Mouse (Mus musculus): ENCODE data around the gene A030005K14Rik. TPM values are rescaled to one million over a fixed set of nuclear protein-coding genes. Genes with fewer than 3 reads are reported as not detected.

A030005K14Rik gene
- polyA plus RNA-seq, 1 experiment = not detected

GRCm38 (mm10) chr1:83076190-83076917, 17.2 kb upstream of the A030005K14Rik start:
- Histone ChIP-seq H3K4me3 (ENCODE audit: insufficient read depth, low read length) (0 out of 2 replicates have a peak overlapping the region, but pooled peaks have one; percentile 1), H3K27ac (ENCODE audit: insufficient read depth, low read length) (no peak overlapping the region), H3K4me1 (ENCODE audit: control insufficient read depth, insufficient read depth, low read length) (no peaks in the 10 kb centered on the region)
- TF ChIP-seq POLR2A (IDR thresholded peaks at IDR 0.05; ENCODE audit: extremely low read depth, insufficient read depth, low read length) = no peak
- peak; percentile 66 for TF ChIP-seq CTCF (IDR thresholded peaks at IDR 0.05; ENCODE audit: extremely low read depth, insufficient read depth, low read length)

GRCm38 (mm10) chr1:83075526-83076189, 16.5 kb upstream of the A030005K14Rik start:
- TF ChIP-seq CTCF (IDR thresholded peaks at IDR 0.05; ENCODE audit: extremely low read depth, insufficient read depth, low read length) (no peak), POLR2A (IDR thresholded peaks at IDR 0.05; ENCODE audit: extremely low read depth, insufficient read depth, low read length) (no peak)
- Histone ChIP-seq H3K27ac (ENCODE audit: insufficient read depth, low read length) (no peak overlapping the region), H3K4me1 (ENCODE audit: control insufficient read depth, insufficient read depth, low read length) (no peaks in the 10 kb centered on the region), H3K4me3 (ENCODE audit: insufficient read depth, low read length) (0 out of 2 replicates have a peak overlapping the region, but pooled peaks have one; percentile 1)

GRCm38 (mm10) chr1:83067205-83067604, 8.0 kb upstream of the A030005K14Rik start:
- TF ChIP-seq POLR2A (IDR thresholded peaks at IDR 0.05; ENCODE audit: extremely low read depth, insufficient read depth, low read length) (no peak), CTCF (IDR thresholded peaks at IDR 0.05; ENCODE audit: extremely low read depth, insufficient read depth, low read length) (no peak)
- Histone ChIP-seq H3K4me1 (ENCODE audit: control insufficient read depth, insufficient read depth, low read length) (no peaks in the 10 kb centered on the region; the same call in 1 of the 2 replicates), H3K4me3 (ENCODE audit: insufficient read depth, low read length) (0 out of 2 replicates have a peak overlapping the region, but pooled peaks have one; percentile 4), H3K27ac (ENCODE audit: insufficient read depth, low read length) (no peak overlapping the region)

GRCm38 (mm10) chr1:83066577-83066976, 7.4 kb upstream of the A030005K14Rik start:
- Histone ChIP-seq H3K4me1 (ENCODE audit: control insufficient read depth, insufficient read depth, low read length) (no peaks in the 10 kb centered on the region; the same call in 1 of the 2 replicates), H3K4me3 (ENCODE audit: insufficient read depth, low read length) (no peak overlapping the region), H3K27ac (ENCODE audit: insufficient read depth, low read length) (no peak overlapping the region)
- TF ChIP-seq CTCF (IDR thresholded peaks at IDR 0.05; ENCODE audit: extremely low read depth, insufficient read depth, low read length) (no peak), POLR2A (IDR thresholded peaks at IDR 0.05; ENCODE audit: extremely low read depth, insufficient read depth, low read length) (no peak)

GRCm38 (mm10) chr1:83064851-83065250, 5.7 kb upstream of the A030005K14Rik start:
- no peak for TF ChIP-seq CTCF (IDR thresholded peaks at IDR 0.05; ENCODE audit: extremely low read depth, insufficient read depth, low read length)
- no peak for TF ChIP-seq POLR2A (IDR thresholded peaks at IDR 0.05; ENCODE audit: extremely low read depth, insufficient read depth, low read length)
- Histone ChIP-seq H3K4me1 (ENCODE audit: control insufficient read depth, insufficient read depth, low read length) (no peaks in the 10 kb centered on the region; the same call in 1 of the 2 replicates), H3K27ac (ENCODE audit: insufficient read depth, low read length) (no peak overlapping the region), H3K4me3 (ENCODE audit: insufficient read depth, low read length) (no peak overlapping the region)

GRCm38 (mm10) chr1:83060643-83061042, 1.5 kb upstream of the A030005K14Rik start, which contains the start of gene Krtap28-13:
Gene Krtap28-13 (plus strand): TSS chr1:83060930.
- Histone ChIP-seq H3K4me3 (ENCODE audit: insufficient read depth, low read length) (no peak within 1 kb of the TSS), H3K27ac (ENCODE audit: insufficient read depth, low read length) (no peak within 1 kb of the TSS), H3K4me1 (ENCODE audit: control insufficient read depth, insufficient read depth, low read length) (no peaks in the 10 kb centered on the region)
- TF ChIP-seq POLR2A (IDR thresholded peaks at IDR 0.05; ENCODE audit: extremely low read depth, insufficient read depth, low read length) (no peak), CTCF (IDR thresholded peaks at IDR 0.05; ENCODE audit: extremely low read depth, insufficient read depth, low read length) (no peak)

- TF ChIP-seq CTCF (IDR thresholded peaks at IDR 0.05; ENCODE audit: extremely low read depth, insufficient read depth, low read length) = no peak
- TF ChIP-seq POLR2A (IDR thresholded peaks at IDR 0.05; ENCODE audit: extremely low read depth, insufficient read depth, low read length) = no peak
- Histone ChIP-seq H3K27ac (ENCODE audit: insufficient read depth, low read length) (no peak overlapping the region), H3K4me1 (ENCODE audit: control insufficient read depth, insufficient read depth, low read length) (no peaks in the 10 kb centered on the region), H3K4me3 (ENCODE audit: insufficient read depth, low read length) (no peak overlapping the region)
Observed at GRCm38 (mm10) chr1:83058481-83058880, 697 bp downstream of the A030005K14Rik start.

- H3K27ac ChIP-seq (ENCODE audit: insufficient read depth, low read length) = no peak within 1 kb of the TSS
- no peak for TF ChIP-seq POLR2A (IDR thresholded peaks at IDR 0.05; ENCODE audit: extremely low read depth, insufficient read depth, low read length)
- no peak for TF ChIP-seq CTCF (IDR thresholded peaks at IDR 0.05; ENCODE audit: extremely low read depth, insufficient read depth, low read length)
- no peaks in the 10 kb centered on the region for H3K4me1 ChIP-seq (ENCODE audit: control insufficient read depth, insufficient read depth, low read length)
- no peak within 1 kb of the TSS for H3K4me3 ChIP-seq (ENCODE audit: insufficient read depth, low read length)
Observed at GRCm38 (mm10) chr1:83044882-83045427, 14.2 kb downstream of the A030005K14Rik start, which contains the start of gene Gm47969. Gene Gm47969 (plus strand): TSS chr1:83044932.

- H3K27ac ChIP-seq (ENCODE audit: insufficient read depth, low read length) = no peak within 1 kb of the TSS
- no peaks in the 10 kb centered on the region for H3K4me1 ChIP-seq (ENCODE audit: control insufficient read depth, insufficient read depth, low read length)
- H3K4me3 ChIP-seq (ENCODE audit: insufficient read depth, low read length) = no peak within 1 kb of the TSS
- no peak for TF ChIP-seq POLR2A (IDR thresholded peaks at IDR 0.05; ENCODE audit: extremely low read depth, insufficient read depth, low read length)
- TF ChIP-seq CTCF (IDR thresholded peaks at IDR 0.05; ENCODE audit: extremely low read depth, insufficient read depth, low read length) = no peak
Observed at GRCm38 (mm10) chr1:83042380-83042779, 16.8 kb downstream of the A030005K14Rik start, which contains the start of gene Krtap28-10. Gene Krtap28-10 (minus strand): TSS chr1:83042480.
